ENCODE assay signal across 23 mouse cellular contexts in genomic region chr16:76521142-76521541, GRCm38 (mm10).
"Had no signal": no experiment of that assay in that cellular context is flagged by ENCODE, and none has a peak within 500 bp of the region (broad histone marks: within the 10 kb centered on the region; RNA-seq: fewer than 3 reads in every experiment).

No protein-coding gene starts in this region.

- H3K4me2 ChIP-seq: liver, embryonic 13.5 days; liver, embryonic 15.5 days; lung, embryonic 15.5 days; midbrain, embryonic 13.5 days; neural tube, embryonic 12.5 days; neural tube, embryonic 15.5 days had no signal

- ATAC-seq: liver, postnatal 0 days; lung, postnatal 0 days; midbrain, embryonic 13.5 days; midbrain, embryonic 16.5 days had no signal

- H3K4me3 ChIP-seq: liver, embryonic 13.5 days; liver, embryonic 15.5 days; lung, embryonic 15.5 days; midbrain, embryonic 10.5 days; midbrain, embryonic 13.5 days; myocyte; neural tube, embryonic 12.5 days; neural tube, embryonic 15.5 days had no signal

- H3K27me3 ChIP-seq: liver, embryonic 13.5 days; liver, embryonic 15.5 days; lung, embryonic 15.5 days; midbrain, embryonic 13.5 days; neural tube, embryonic 12.5 days; neural tube, embryonic 15.5 days had no signal

- H3K9me3 ChIP-seq: liver, embryonic 13.5 days; liver, embryonic 15.5 days; lung, embryonic 15.5 days; midbrain, embryonic 10.5 days; midbrain, embryonic 13.5 days; neural tube, embryonic 12.5 days; neural tube, embryonic 15.5 days had no signal

- H3K9ac ChIP-seq: liver, embryonic 13.5 days; liver, embryonic 15.5 days; liver, postnatal 0 days; lung, embryonic 15.5 days; midbrain, embryonic 13.5 days; neural tube, embryonic 12.5 days; neural tube, embryonic 15.5 days had no signal

- H3K27ac ChIP-seq: liver, embryonic 13.5 days; liver, embryonic 15.5 days; lung, embryonic 15.5 days; macrophage; midbrain, embryonic 10.5 days; midbrain, embryonic 13.5 days; neural tube, embryonic 12.5 days had no signal

- H3K4me1 ChIP-seq: liver, embryonic 13.5 days; liver, embryonic 15.5 days; lung, embryonic 15.5 days; midbrain, embryonic 13.5 days; neural tube, embryonic 12.5 days had no signal

- H3K36me3 ChIP-seq: liver, embryonic 13.5 days; liver, embryonic 15.5 days; lung, embryonic 15.5 days; midbrain, embryonic 10.5 days; midbrain, embryonic 13.5 days; neural tube, embryonic 12.5 days; neural tube, embryonic 15.5 days had no signal

- DNase-seq: liver, embryonic 13.5 days; liver, postnatal 0 days; lung, adult 2 months; lung, postnatal 14 days; lung, postnatal 36 days; retina, postnatal 1 day; right cerebral cortex, adult 18-20 months; right cerebral cortex, postnatal 25 days; right cerebral cortex, postnatal 4 days; spleen, adult 18-20 months; thymus, adult 18-20 months; thymus, postnatal 14 days; thymus, postnatal 36 days had no signal
